Mouse (Mus musculus) left cerebral cortex, adult 9 months (tissue): ENCODE measurements around the gene Man2b2.

Experiments
- DNase-seq, 2 experiments: peaks; one replicate each; pipeline ENCODE4 v3.0.0; 2022; ENCODE audit warnings: low spot score in 2 of 2

Man2b2 gene

DNA sequence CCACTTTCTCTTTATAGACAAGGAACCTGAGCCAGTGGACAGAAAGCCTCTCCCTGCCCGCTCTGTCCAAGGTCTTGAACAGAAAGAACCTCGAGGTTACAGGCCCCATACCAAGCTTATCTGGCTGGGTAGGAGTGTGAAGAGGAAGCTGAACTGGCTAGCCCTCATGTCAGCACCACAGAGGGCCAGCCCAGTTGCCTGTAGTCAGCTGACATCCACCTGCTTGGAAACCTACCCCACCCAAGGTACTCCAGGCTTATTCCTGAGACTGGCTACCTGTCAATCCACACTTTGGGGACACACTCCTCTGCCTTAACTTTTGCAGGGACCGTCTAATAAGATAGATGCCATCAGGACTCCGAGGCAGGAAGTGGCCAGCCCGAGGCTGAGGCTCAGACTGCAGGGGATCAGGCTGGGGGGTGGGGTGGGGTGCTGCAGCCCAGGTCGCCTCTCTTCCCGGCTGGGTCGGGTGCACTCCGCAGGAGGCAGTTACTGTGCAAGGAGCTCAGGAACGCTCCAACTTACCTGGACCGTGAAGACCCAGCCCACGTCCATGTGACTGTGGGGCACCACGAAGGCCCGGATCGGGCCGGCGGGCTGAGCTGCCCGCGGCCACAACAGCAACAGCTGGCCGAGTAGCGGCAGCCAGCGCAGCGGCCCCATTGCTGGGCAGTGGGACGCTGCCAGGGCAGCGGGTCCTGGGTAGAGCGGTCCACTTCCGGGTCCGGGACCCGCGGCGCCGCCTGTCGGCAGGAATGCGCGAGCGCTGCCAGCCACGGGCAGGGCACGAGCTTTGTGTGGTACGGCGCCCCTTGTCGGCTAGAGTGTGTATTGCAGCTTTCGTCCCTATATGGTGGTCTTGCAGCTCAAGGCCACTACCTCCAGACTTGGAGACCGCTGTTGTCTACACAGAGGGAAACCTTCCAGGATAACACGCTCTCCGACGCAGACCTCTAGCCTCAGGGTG lies at the start of gene Man2b2:
Man2b2 (minus strand) TSS at position 741 of the 967 bp plus-strand sequence.
- peak; percentile 66 to 92 for DNase-seq

DNA sequence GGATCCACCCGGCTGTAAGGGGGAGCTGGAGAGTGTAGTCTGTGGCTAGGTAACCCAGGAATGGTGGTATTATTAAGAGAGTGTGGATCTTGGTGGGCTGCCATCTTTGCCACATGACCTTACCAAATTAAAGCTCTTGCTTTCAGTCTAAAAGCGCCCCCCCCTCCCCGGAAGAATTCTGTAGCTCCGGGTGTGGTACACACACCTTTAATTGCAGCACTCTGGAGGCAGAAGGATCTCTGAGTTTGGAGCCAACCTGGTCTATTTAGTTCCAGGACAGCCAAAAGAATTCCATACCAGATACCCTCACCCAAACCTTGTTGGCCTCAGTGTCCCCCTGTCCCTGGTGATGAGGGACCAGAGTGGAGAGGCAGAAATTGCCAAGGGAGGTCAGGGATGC lies 48.3 kb upstream of the Man2b2 start:
- DNase-seq, result no peak

DNA sequence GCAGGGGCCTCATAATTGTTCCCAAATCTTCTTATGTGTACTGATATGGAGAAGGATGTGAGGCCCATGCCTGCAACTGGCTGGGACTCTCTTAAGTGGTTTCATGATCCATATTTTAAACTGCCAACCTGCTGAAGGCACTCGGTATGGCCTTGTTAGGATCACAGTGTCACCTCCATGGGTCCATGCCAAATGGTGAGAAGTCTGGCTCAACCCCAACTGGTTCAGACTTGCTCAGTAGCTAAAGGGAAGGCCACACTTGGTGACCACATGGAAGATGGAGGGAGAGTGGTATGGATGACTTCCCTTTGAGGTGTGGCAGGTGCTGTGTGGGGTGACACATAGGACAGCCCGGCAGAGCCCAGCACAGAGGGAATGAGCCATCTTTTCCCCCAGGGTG lies 47.2 kb upstream of the Man2b2 start:
- no peak for DNase-seq

DNA sequence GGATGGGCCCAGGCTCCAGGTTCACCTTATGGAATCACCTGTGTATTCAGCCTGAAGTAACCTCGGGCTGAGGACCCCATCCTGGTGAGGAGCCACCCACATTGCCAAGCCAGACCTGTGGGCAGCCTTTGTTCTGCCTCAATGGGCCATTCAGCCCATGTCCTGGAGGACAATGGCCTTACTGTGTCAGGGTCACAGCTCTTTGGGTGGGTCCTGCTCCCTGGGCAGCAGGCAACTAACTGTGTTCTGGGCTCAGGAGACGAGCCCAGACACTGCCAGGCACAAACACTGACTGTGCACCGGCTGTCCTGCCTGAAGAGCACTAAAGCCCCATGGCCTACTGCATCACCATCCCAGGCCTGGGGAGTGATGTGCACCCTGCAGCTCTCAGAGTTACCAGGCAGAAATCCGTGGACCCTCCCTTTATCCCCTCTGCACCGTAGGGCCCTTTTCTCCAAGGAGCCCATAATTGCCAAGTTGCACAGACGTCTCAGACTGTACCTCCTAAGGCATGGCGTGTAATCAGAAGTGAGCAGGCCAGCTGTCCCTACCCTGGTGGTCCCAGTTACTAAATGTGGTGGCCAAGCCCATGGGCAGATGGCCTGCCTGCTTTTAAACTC lies 46.4 kb upstream of the Man2b2 start:
- DNase-seq, result no peak

DNA sequence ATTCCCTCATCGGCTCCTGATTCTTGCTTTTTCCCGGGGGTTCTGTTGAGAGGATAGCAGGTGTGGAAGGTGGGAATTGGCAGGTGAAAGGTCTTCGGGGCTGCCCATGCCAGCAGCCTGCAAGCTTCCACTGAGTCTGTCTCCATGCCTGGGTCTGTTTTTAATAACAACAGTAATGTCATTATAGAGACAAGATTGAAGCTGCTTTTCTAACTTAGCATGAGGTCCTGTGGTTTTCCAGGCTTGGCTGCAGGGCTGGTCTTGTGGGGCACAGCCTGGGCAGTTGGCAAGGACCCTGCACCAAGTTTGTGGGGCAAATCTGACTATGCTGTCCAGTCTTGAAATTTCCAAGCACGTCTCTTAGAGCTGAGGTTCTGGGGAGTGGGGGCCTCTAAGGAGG lies 45.5 kb upstream of the Man2b2 start:
- no peak for DNase-seq

DNA sequence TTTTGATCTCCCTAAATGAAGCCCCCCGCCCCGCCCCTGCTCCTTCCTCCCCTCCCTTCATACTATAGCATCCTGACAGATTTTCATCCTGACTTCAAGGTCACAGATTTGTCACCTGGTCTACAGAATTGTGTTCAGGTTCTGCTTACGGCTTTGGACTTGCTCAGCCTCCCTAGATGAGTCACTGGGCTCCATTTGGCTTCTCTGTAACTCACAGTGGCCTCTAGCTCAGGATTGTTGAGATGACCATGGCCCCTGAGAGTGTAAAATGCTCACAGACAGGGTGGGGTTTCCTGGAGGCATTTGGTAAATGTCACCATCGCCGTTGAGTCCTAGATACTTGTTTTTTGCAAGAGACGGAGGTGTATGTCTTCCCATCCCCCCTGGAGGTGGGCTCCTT lies 40.5 kb upstream of the Man2b2 start:
- no peak for DNase-seq

DNA sequence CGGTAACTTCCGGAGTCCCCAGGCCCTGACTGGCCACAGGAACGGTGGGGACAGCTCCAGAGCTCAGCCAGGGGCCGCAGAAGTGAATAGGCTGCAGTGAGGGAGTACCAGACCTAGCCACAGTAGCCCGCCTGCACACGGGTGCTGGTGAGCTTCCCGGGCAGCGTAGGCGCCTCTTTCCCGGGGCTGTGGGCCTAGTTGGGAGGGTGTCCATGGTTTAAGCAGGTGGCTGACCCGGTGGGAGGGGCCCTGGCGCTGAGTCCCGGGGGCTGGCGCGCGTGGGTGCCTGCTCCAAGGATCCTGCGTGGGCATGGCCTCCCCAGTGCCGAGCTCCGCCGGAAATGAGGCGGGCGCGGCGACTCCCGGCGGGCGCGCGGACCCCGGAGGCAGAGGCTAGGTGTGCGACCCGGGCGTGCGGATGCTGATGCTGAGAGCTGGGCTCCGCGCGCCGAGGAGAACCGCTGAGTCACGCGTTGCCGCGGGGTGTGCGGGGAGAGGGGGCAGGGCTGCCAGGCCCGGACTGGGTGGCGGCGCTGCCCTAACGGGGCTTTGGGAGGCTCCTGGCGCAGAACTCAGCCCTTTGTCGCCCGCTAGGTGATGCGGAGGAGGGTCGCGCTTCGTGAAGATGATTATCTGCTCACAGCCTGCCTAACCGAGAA lies 39.3 kb upstream of the Man2b2 start:
- DNase-seq, result peak in 1 of 2 experiments; percentile 76

DNA sequence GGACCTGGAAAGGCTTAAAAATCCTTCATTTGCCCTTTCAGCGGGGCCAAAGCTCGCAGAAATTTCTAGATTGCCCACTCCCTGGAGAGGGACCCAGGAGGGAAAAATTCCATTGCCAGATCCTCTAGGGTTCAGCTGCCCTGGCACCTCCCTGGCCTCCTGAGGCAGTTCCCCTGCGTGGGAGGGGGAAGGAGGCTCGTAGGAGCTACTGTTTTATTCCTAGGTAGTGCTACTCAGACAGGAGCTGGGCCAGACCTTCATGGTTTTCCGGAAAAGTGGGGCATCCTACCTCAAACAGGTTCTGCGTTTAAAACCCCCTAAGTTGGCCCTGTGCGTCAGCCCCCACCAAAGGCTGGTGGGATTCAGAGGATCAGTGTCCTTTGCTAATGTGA lies 38.7 kb upstream of the Man2b2 start:
- peak in 1 of 2 experiments; percentile 54 for DNase-seq

DNA sequence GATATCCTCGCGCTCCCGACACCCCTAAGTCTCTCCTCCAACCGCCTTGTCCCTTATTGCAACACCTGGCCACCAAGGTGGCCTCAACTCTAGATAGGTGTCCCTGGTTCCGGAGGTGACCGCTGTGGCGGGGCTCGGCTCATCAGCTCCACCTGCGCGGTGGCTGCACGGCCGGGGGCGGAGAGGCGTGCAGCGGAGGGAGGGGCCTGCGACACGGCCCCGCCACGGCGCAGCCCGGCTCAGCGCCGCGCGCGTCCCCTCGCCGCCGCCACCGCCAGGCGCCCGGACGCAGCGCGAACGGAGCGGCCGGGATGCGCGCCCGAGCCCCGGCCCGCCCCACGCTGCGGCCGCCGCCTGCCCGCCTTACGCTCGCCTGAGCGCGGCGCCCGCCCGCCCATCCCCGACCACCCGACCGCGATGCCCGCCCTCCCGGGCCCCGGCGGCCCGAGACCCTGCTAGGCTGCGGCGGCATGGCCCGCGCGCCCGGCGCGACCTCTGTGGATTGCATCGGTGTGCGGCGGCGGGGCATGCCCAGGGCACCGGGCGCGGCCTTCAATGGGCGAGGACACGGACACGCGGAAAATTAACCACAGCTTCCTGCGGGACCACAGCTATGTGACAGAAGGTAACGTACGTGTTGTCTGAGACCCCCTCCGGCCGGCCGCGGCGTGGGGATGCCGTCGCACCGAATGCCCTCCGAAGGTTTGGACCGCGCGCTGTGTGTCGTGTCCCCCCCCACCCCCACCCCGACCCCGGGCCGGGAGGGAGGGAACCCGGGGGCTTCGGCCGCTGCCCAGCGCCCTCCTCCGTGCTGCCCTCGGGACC lies 38.0 kb upstream of the Man2b2 start, which contains the start of gene Ppp2r2c:
Ppp2r2c (plus strand) TSS at position 248 of the 825 bp plus-strand sequence.
- DNase-seq, result peak in 1 of 2 experiments; percentile 53

DNA sequence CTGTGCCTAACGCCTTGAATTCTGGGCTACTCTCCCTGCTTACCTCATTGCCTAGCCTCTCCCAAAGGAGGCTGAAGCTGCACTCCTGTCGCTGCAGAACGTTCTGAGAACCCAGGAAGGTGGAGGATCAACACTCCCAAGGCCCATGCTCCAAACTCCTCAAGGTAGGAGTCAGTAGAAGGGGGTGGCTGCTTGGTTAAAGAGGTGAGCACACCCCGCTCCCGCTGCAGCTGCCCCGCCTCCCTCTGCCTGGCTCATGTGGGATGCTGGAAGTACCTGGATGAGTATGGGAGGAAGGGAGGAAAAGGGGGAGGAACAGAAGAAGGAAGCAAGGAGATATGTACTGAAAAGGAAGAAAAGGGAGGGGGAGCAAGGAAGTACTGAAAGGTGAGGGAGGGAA lies 37.1 kb upstream of the Man2b2 start:
- DNase-seq, result no peak

DNA sequence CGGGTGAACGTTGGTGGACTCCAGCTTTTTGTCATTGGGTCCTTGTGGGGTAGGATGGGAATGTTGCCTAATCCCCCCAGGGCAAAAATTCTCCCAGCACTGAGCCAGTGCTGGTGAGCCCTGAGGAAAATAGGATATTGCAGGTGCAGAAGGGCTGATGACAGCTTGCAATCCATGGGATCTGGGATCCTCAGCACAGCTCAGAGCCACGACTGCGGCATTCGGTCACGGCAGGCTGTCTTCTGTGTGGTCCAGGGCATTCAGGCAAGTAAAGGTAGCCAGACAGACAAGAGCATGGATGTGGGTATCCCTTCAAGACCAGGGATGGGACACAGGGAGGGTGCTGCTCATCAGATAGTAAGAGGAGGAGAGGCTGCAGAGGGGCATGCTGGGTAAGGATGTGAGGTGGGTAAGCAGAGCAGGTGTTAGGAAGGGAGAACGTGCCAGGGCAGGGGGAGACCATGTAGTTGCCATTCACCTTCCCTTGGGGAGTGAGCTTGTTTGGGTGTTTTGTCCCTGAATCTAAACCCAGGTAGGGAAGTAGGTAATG lies 36.3 kb upstream of the Man2b2 start:
- no peak for DNase-seq

DNA sequence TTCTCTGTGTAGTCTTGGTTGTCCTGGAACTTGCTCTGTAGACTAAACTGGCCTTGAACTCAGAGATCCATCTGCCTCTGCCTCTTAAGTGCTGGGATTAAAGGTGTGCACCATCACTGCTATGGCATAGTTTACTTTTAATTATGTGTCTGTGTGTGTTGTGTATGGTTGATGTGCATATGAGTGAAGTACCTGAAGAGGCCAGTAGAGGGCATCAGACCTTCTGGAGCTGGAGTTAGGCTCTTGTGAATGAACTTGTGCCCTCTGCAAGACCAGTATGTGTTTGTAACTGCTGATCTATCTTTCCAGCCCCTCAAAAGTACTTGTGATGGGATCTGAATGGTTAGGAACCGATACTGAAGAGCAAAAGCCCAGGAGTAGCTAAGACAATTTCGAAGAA lies 30.6 kb upstream of the Man2b2 start:
- no peak for DNase-seq

DNA sequence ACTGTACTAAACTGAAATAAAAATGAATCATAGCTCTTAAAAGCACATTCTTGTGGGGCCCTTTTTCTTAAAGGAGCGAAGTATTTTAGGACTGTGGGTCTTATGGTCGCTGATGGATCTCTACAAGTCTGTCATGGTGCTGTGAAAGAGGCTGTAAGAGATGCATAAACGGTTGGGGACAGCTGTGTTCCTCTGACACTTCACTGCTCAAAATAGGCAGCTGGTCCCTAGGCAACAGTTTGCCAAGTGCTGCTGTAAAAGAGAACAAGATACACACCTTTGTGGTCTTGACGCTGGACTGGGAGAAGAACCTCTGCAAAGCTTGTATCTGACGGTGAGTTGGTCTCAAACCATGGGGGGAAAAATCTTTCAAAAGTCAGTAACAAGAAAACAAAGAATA lies 27.1 kb upstream of the Man2b2 start:
- DNase-seq, result no peak

DNA sequence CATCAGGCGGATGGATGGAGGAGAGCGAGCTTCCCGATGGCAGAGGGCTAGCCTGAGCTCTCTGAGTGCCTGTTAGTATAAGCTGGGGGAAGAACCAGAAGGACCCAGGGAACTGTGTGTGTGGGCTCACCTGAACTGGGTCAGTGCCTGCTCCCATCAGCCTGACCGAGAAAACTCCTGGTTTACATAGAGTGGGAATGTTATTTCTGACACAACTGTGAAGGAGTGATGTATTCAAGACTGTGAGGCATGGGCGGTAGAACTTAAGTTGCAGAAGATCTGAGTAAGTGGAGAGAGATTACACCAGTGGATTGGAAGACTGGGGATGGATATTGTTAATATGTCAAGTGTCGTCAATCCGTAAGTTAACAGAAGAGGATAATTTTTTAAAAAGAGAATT lies 26.1 kb upstream of the Man2b2 start:
- DNase-seq, result no peak

DNA sequence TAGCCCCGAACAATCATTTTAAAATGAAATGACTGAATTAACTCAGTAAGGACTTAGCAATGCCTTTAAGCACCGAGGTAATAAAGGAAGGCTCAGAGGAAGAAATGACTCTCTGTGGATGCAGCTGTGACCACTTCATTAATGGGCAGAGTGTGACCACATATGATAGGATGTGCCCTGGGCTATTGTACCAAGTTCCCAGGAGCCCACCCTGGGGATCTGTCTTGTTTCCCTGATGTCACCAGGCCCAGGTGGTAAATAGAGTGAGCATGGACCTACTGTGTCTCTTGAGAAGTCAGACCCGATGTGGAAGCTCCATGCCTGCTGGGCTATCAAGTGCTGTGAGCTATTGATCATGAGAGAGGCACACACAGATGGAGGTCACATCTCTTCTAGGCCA lies 24.7 kb upstream of the Man2b2 start:
- no peak for DNase-seq

DNA sequence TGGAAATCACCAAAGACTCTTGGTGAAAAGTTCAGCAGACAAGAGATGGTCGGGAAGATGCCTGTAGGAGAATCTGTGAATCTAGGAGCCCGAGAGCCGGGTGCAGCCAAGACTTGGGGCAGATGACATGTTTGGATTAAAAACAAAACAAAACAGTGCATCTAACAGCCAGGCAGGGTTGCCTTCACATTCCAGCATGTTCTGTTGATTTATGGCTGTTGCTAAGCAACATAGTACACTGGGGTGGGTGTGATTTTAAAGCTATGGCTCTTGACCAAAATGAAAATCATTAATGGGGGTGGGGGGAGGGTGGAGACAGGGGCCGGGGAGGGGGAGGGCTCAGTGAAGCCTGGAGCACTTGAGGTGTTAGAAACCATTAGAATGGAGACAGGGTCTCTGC lies 21.1 kb upstream of the Man2b2 start:
- DNase-seq, result no peak

DNA sequence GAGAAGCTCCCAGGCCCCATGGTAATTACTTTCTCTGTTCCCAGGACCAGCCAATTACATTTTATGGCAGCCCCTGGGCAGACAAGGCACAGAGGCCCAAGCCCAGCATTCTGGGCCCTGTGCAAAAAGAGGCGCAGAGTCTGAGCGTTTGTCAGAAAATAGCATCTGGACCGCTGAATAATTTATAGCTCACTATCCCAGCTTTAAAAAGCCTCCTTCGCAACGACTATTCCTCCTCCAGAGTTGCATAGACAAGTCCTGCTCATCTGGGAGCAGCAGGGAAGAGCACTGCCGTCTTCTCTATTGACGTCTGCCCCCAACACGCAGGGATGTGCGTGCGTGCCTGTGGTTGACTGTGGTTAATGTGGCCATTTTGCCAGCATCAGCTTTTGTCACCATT lies 14.0 kb upstream of the Man2b2 start:
- peak in 1 of 2 experiments; percentile 43 for DNase-seq

DNA sequence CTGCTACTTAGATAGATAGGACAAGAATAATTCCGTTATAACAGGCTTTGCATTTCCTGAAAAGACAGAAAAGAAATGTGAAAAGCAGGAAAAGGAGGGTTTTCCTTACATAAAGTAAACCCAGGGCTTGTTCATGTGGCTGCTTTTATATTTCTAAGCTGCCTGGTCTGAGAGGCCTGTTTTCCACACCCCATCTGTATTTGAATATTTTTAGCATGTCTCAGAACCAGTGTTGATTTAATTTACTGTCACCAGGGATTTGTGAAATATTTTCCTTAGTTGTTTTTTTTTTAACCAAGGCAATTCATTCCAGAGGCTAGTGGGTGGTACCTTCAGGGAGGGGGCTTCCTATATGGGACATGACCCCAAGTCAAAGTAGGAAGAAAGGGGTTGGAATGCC lies 11.2 kb upstream of the Man2b2 start:
- DNase-seq, result no peak

DNA sequence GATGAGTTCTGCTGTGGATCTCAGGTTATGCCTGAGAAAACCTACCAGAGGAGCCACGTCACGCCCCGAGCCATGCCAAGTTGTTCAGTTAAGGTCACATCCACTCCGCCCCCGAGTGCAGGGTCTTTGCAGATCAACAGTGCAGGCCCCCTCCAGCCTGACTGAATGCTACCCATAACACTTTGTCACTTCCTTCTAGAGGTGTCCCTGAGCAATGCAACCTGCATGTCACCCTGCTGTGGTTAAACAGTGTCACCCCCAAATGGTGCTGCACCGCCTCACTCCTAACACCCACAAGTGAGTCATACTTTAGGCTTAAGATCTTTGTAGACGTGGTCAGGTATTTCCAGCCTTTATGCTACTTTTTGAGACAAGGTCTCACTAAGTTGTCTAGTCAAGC lies 9.6 kb upstream of the Man2b2 start:
- no peak for DNase-seq

DNA sequence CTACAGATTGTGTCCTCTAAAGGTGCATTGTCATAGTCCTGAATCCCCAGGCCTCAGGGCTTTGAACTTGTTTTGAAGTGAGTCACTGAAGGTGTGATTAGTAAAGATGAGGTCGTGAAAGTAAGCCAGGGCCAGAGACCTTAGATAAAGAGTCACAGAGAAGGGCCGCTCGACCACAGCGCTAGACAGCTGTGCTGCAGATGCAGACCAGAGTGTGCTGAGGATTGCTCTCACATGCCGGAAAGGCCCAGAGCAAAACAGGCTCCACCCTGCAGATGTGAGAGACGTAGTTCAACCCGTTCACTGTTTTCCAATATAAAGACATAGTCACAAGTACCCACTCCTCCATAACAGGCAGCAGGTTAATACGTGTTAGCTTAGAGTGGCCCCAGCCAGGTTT lies 9.1 kb upstream of the Man2b2 start:
- DNase-seq, result no peak

DNA sequence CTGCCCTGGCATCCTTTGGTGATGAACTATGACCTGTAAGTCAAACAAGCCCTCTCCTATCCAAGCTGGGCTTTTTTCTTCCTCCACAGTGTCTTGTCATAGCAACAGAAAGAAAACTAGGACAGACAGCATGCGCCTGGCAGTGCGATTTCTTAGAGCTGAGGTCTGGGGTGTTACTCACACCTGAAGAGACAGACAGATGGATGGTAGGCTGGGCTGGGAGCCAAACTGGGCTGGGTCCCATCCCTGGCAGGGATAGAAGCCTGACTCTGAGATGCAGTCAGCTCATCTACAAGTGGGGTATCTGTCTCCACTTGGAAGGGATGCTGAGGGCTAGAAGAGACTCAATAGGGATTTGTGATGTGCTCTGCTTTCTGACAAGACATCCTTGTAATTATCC lies 8.6 kb upstream of the Man2b2 start:
- DNase-seq, result peak; percentile 55 to 82
